Mouse (Mus musculus): ENCODE measurements around the gene Vstm5. TPM values are rescaled to one million over a fixed set of nuclear protein-coding genes. Genes with fewer than 3 reads are reported as not detected.

Gene Vstm5
- polyA plus RNA-seq, 1 experiment from 2014 or later: 2.6 TPM

- Histone ChIP-seq H3K9ac (replicated peaks; ENCODE audit: low read depth) (no peak overlapping the region), H3K27ac (ENCODE audit: low read length) (no peak overlapping the region), H3K9me3 (ENCODE audit: low read length) (no peaks in the 10 kb centered on the region), H3K27me3 (replicated peaks; ENCODE audit: insufficient read depth, low read length) (no peaks in the 10 kb centered on the region), H3K4me3 (ENCODE audit: low read depth, low read length) (no peak overlapping the region), H3K4me1 (ENCODE audit: insufficient read depth, low read depth, low read length) (peaks cover 11% of the 10 kb centered on the region; the same call in 1 of the 2 replicates), H3K4me2 (replicated peaks; ENCODE audit: low read depth, low read length) (no peak overlapping the region), H3K36me3 (ENCODE audit: insufficient read depth, low read length) (no peaks in the 10 kb centered on the region)
- WGBS: 50% methylated on average over 2 of the region's 2 CpGs
- DNase-seq (ENCODE audit: low spot score) (no peak), ATAC-seq (no peak)
- TF ChIP-seq EP300 (IDR thresholded peaks at IDR 0.05) (no peak), CTCF (IDR thresholded peaks at IDR 0.05) (no peak)
Observed at GRCm38 (mm10) chr9:15302881-15303280, 64.0 kb downstream of the Vstm5 start.

- DNase-seq (ENCODE audit: low spot score) (peak; percentile 96), ATAC-seq (peak; percentile 96)
- Histone ChIP-seq H3K36me3 (ENCODE audit: insufficient read depth, low read length) (peaks cover 11% of the 10 kb centered on the region; the same call in 1 of the 2 replicates), H3K9me3 (ENCODE audit: low read length) (no peaks in the 10 kb centered on the region), H3K27ac (ENCODE audit: low read length) (peak within 1 kb of the TSS; percentile 92), H3K4me1 (ENCODE audit: insufficient read depth, low read depth, low read length) (peaks cover 17% of the 10 kb centered on the region), H3K27me3 (replicated peaks; ENCODE audit: insufficient read depth, low read length) (no peaks in the 10 kb centered on the region), H3K9ac (replicated peaks; ENCODE audit: low read depth) (peak within 1 kb of the TSS; percentile 88), H3K4me2 (replicated peaks; ENCODE audit: low read depth, low read length) (peak within 1 kb of the TSS; percentile 90), H3K4me3 (ENCODE audit: low read depth, low read length) (peak within 1 kb of the TSS; percentile 82)
- 12% methylated on average over 45 of the region's 45 CpGs for WGBS
- no peak for TF ChIP-seq EP300 (IDR thresholded peaks at IDR 0.05)
- TF ChIP-seq CTCF (IDR thresholded peaks at IDR 0.05): no peak; the same call in 1 of the 2 replicates
Observed at GRCm38 (mm10) chr9:15305503-15306397, 66.9 kb downstream of the Vstm5 start, which contains the start of gene Taf1d. Gene Taf1d (plus strand): TSS chr9:15306214.

GRCm38 (mm10) chr9:15306398-15307119 is 67.7 kb downstream of the Vstm5 start, which contains the start of gene 4931406C07Rik:
Gene 4931406C07Rik (minus strand): TSS chr9:15306448.
- H3K4me1 ChIP-seq (ENCODE audit: insufficient read depth, low read depth, low read length): peaks cover 13% of the 10 kb centered on the region
- peak within 1 kb of the TSS; percentile 92 for H3K27ac ChIP-seq (ENCODE audit: low read length)
- no peaks in the 10 kb centered on the region for H3K9me3 ChIP-seq (ENCODE audit: low read length)
- under 1% methylated on average over 35 of the region's 35 CpGs for WGBS
- H3K27me3 ChIP-seq (replicated peaks; ENCODE audit: insufficient read depth, low read length): no peaks in the 10 kb centered on the region
- ATAC-seq (peak; percentile 63), DNase-seq (ENCODE audit: low spot score) (peak; percentile 33)
- H3K9ac ChIP-seq (replicated peaks; ENCODE audit: low read depth): peak within 1 kb of the TSS; percentile 88
- peak within 1 kb of the TSS; percentile 90 for H3K4me2 ChIP-seq (replicated peaks; ENCODE audit: low read depth, low read length)
- H3K4me3 ChIP-seq (ENCODE audit: low read depth, low read length): peak within 1 kb of the TSS; percentile 82
- TF ChIP-seq EP300 (IDR thresholded peaks at IDR 0.05) (no peak), CTCF (IDR thresholded peaks at IDR 0.05) (no peak)
- H3K36me3 ChIP-seq (ENCODE audit: insufficient read depth, low read length): peaks cover 11% of the 10 kb centered on the region; the same call in 1 of the 2 replicates

GRCm38 (mm10) chr9:15307257-15307656 is 68.4 kb downstream of the Vstm5 start:
- peaks cover 11% of the 10 kb centered on the region for H3K4me1 ChIP-seq (ENCODE audit: insufficient read depth, low read depth, low read length)
- 6% methylated on average over 6 of the region's 6 CpGs for whole genome bisulfite sequencing
- DNase-seq (ENCODE audit: low spot score): no peak
- H3K9ac ChIP-seq (replicated peaks; ENCODE audit: low read depth): peak overlapping the region; percentile 88
- TF ChIP-seq EP300 (IDR thresholded peaks at IDR 0.05): no peak
- no peak for TF ChIP-seq CTCF (IDR thresholded peaks at IDR 0.05)
- no peak for ATAC-seq
- peak overlapping the region; percentile 90 for H3K4me2 ChIP-seq (replicated peaks; ENCODE audit: low read depth, low read length)
- no peaks in the 10 kb centered on the region for H3K9me3 ChIP-seq (ENCODE audit: low read length)
- H3K4me3 ChIP-seq (ENCODE audit: low read depth, low read length): peak overlapping the region; percentile 82; the same call in 1 of the 2 replicates
- H3K27me3 ChIP-seq (replicated peaks; ENCODE audit: insufficient read depth, low read length): no peaks in the 10 kb centered on the region
- no peak overlapping the region for H3K27ac ChIP-seq (ENCODE audit: low read length)
- peaks cover 18% of the 10 kb centered on the region; the same call in 1 of the 2 replicates for H3K36me3 ChIP-seq (ENCODE audit: insufficient read depth, low read length)

- H3K4me3 ChIP-seq (ENCODE audit: low read depth, low read length): no peak overlapping the region
- H3K9me3 ChIP-seq (ENCODE audit: low read length): no peaks in the 10 kb centered on the region
Observed at GRCm38 (mm10) chr9:15308254-15308653, 69.4 kb downstream of the Vstm5 start.

More at GRCm38 (mm10) chr9:15308254-15308653, 69.4 kb downstream of the Vstm5 start:
- Histone ChIP-seq H3K4me2 (replicated peaks; ENCODE audit: low read depth, low read length) (no peak overlapping the region), H3K36me3 (ENCODE audit: insufficient read depth, low read length) (peaks cover 24% of the 10 kb centered on the region), H3K27me3 (replicated peaks; ENCODE audit: insufficient read depth, low read length) (no peaks in the 10 kb centered on the region), H3K9ac (replicated peaks; ENCODE audit: low read depth) (no peak overlapping the region), H3K4me1 (ENCODE audit: insufficient read depth, low read depth, low read length) (peaks cover 11% of the 10 kb centered on the region), H3K27ac (ENCODE audit: low read length) (no peak overlapping the region)
- ATAC-seq: no peak
- 37% methylated on average over 2 of the region's 2 CpGs for WGBS
- no peak for DNase-seq (ENCODE audit: low spot score)
- no peak for TF ChIP-seq CTCF (IDR thresholded peaks at IDR 0.05)
- no peak for TF ChIP-seq EP300 (IDR thresholded peaks at IDR 0.05)

Other genes starting within 250 kb of the Vstm5 start
- gene Panx1, start 193.6 kb upstream of the Vstm5 start, polyA plus RNA-seq (2015; fragmentation: Nextera tagmentation; extraction: Ambion mirVana): 19.7 and 20.0 TPM in 2 replicates
- gene Hephl1, start 126.9 kb upstream of the Vstm5 start, polyA plus RNA-seq (2015; fragmentation: Nextera tagmentation; extraction: Ambion mirVana): not detected in 2 replicates
- gene Med17, start 40.9 kb downstream of the Vstm5 start, polyA plus RNA-seq (2015; fragmentation: Nextera tagmentation; extraction: Ambion mirVana): 23.2 TPM in 2 replicates
- 34.9 and 35.3 TPM in 2 replicates for gene Taf1d, start 67.2 kb downstream of the Vstm5 start, polyA plus RNA-seq (2015; fragmentation: Nextera tagmentation; extraction: Ambion mirVana)
- gene 4931406C07Rik, start 67.4 kb downstream of the Vstm5 start, polyA plus RNA-seq (2015; fragmentation: Nextera tagmentation; extraction: Ambion mirVana): 8.7 and 11.0 TPM in 2 replicates
- 5.5 and 6.0 TPM in 2 replicates for gene Cep295, start 118.7 kb downstream of the Vstm5 start, polyA plus RNA-seq (2015; fragmentation: Nextera tagmentation; extraction: Ambion mirVana)